Mouse (Mus musculus) lung, postnatal 36 days (tissue): ENCODE measurements at regions not wholly inside any gene's neighbourhood (a gene's known extent, or its start where the extent isn't known, plus 50 kb on each side); places are given as distances from the start of the nearest gene placed in this dataset.

Experiments
- DNase-seq: peaks from one replicate; pipeline ENCODE4 v3.0.0; 2022; ENCODE audit warnings: mixed read lengths

DNA sequence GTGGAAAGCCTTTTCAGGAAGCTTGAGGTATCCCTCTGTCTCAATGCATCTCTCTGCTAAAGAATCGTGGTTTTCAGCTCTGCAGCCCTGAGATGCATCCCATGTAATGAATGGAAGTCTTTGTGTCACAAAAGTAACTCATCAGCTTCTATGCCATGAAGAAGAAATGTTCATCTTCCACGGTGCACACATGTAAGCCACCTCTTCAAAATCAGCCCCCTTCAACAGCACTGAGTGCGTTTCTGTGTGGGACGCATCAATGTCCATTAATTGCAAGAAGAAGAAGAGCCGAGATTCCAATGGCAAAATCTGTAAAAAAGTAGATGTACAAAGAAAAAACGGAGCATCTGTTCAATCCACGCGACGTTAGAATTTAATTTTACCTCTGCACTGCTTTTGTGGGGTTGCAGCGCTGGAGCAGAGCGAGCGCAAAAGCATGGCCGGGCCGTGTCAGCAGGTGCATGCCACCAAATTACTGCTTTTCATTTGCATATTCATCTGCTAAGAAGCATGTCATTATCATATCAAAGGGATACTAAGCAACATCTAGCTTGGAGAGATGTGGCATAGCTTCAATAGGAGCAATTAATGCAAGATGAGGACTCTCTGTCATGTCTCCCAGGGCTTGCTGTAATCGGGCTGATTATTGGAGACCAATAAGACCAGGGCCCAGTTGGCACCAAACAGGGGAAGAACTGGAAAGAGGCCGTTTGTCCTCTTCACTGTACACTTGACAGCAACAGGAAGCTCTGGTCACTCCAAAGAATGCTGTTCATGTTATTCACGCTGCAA, 185.0 kb upstream of the Sox2 start:
- no peak for DNase-seq

DNA sequence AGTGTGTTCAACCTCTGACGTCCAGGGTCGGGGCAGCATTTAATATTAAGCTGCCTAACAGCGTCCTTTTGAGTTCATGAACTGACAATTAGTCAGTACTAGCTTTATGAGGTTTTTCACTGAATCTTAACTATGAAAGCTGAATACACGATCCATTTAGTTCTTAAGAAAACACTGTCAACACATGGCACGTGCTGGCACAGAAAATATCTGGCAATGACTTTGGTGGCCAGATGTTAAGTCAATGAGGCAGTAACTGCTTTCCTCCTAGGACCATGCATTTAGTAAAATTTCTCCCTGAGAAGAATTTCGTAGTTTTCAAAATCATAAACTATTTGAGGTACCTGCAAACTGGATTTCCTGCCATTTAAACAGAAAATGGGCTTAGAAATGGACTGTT, 191.4 kb upstream of the Sox2 start:
- no peak for DNase-seq

DNA sequence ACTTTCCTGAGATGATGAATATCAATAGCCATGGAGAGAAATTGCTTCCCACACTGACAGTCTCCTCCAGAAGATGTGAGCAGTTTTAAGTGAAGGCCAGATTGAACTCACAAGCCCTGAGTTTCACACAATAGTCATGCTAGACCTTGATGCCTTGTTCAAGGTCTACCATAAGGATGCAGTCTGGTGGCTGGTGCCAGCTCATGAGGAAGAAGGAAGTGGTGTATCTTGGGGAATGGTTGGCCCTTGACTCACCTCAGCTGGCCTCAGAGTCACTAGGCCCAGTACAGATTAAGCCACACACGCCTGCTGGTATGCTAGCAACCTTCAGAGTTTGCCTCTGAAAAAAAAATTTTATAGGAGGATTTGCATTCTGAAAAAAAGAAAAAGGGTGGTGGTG, 192.4 kb upstream of the Sox2 start:
- DNase-seq: no peak

DNA sequence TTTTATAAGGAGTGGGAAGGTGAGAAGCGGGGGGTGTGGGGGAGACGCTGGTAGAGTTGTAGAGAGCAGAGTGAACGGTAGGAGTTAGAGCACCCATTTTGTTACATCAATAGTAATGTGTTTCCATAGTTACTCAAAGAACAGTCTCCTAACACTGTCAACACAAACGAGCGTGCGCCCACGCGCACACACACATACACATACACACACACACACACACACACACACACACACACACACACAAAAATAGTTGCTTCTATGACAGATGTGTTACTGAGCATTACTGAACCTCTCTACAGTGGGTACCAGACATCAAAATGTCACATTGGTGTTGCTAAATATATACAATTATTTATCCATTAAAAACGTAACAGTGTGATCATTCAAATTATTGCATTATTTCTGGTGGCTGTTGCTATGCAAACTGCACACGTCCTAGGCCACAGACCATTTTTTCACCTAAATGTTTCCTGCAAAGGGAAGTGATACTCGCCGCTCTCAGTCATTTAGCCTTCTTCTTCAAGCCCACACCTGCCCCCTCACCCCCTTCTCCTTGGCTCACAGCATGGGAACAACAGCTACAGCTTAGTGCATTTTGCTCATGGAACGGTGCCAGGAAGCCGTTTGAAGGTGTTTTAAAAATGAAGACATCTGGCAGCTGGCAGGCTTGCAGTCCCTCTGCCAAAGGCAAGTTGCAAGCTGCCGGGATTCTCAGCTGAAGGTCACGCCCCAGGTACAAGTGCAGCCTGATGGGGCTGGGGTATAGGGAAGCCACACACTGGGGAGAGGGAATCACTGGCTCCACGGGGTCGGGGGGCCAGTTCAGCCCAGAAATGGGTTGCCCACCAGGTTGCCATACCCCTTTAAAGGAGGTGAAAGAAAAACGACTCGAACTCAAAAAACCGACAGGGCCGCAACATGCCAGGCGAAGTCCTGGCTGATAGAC, 193.4 kb upstream of the Sox2 start:
- peak; percentile 30 for DNase-seq

DNA sequence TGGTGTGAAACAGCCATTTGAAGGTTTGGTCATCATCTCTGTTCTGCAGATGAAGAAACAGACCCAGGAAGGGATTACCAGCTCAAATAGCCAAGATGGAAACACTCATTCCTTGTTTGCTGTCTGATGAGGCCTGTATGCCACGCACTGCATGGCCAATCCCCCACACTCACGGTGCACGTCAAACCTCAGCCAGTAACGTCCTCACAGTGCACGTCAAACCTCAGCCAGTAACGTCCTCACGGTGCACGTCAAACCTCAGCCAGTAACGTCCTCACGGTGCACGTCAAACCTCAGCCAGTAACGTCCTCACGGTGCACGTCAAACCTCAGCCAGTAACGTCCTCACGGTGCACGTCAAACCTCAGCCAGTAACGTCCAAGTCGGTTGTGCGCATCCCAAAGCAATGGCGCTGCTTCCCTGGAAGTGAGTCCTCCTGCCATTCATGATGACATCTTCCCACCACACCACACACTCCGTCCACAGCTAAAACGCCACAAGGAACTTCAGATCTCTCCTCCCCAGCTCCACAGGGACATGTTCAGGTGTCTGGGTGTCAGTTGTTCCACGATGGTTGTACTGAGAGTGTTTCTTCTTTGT, 196.1 kb upstream of the Sox2 start:
- DNase-seq: no peak

DNA sequence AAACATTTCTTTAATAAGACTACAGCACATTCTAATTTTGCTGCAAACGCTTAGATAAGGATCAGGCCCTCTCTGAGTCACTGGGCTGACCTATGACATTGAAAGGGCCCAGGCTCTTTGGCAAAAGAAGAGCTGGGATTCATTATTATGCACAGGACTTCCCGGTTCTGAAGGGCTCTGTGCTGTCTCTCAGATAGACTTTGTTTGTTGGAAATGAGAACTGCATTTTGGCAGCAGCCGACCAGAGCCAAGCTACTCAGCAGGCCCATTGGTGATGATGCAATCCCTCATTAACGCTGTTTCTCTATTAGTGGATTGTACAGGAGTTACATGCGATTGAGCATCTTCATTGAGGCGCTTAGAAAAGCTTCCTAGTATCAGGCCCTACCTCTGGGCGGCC, 204.9 kb upstream of the Sox2 start:
- peak; percentile 3 for DNase-seq

DNA sequence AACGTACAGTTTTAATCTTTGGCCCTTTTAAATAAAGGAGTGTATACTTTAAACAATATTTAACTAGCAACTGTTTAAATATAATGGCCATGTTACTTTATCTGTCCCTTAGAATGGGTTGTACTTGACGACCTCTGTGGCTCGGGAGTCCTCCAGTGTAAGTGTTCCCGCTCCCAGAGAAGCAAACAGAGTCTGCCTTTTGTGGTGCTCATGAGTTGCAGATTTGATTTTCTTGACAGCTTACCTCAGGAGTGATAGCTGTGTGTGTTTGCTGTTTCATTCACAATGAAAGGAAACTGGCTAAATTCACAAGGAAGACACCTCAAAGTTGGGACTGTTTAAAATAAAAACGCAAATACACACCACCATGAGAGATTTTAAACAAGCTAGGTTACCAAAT, 205.4 kb upstream of the Sox2 start:
- DNase-seq: no peak

DNA sequence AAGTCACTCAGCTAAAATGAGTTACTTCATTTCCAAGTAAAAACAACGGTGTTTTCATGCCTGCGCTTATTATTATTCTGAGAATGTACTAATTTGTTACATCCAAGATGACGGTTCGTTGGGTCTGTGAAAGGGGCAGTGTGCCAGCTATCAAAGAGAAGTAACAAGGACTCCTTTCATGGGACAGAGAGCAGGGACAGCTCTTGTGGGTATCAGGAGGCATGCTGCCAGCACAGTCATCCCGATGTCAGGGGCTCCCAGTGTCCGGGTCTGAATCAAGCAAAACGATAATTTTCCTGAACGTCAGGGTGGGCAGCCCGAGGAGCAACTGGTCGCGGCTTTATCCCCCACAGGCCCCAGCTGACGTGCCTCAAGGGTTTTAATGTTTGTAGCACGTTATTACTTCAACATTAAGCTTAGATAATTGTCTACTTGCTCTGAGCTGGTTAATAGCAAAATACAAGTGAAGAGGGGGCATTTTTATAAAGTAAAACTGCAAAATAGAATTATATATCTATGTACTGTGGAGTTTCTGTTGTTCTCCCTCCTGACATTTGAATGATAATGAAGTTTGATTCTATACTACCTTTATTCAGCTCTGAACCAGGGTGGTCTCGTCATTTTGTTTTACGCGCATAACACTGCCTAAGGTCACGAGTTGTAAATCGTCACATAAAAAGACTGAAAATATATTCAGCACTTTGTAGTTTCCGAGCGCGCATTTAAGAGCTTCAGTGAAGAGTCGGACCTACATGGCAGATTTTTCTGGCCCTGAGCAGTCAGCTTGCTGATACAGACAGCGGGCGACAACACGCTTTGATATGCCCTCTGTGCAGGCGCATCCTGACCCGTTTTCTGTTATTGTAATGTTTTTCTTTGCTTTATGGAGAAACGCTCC, 206.2 kb upstream of the Sox2 start:
- DNase-seq: no peak

DNA sequence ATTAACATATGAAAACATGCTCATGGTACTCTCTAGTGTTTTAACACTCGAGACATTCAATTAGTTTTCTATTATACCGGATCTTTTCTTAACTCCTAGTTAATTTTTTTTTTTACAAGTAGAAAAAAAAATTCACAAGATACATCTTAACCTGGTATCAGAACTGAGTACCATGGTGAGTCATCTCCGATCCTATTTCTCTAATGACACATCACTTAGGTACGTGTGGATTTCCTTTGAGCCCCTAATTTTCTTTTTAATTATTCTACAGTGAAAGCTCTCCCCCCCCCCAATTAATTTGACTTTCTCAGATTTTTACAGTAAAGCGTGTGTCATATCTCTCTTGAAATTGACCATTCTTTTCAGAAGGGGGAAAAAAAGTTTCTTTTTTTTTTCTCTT, 206.9 kb upstream of the Sox2 start:
- no peak for DNase-seq

DNA sequence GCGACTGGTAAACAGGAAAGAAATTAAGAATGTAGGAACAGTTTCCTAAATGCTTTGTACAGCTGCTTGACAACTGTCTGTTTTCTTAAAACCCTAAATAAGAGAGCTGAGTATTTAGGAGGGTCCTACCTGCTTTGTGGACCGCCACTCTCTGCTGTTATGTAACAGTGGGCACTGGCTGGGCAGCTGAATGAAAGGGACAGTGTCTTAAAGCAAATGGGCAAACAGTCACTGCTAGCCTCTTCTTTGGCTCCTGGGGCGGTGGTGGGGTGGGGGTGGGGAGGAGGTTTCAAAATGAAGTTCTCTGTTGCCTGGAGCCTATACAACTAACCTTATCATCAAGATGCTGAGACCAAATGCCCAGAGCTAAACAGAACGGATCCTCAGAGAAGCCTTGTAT, 208.4 kb upstream of the Sox2 start:
- no peak for DNase-seq

DNA sequence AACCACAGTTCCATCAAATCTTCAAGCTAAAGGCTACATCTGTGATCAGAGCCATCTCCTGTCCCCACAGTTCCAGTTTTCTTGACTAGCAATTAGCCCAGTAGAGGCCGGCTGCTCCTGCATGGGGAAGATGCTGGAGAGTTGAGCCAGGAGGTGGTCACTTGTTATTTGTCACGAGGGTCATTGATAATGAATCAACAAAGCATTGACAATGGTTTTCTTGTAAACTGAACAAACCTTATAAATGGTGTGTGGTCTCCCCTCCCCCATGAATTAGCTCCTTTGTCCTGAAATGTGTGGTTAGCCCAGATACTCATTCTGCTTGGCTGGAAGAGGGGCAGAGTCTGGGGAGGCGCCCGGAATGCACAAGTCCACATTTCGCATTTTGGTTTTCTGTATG, 208.9 kb upstream of the Sox2 start:
- DNase-seq: no peak

DNA sequence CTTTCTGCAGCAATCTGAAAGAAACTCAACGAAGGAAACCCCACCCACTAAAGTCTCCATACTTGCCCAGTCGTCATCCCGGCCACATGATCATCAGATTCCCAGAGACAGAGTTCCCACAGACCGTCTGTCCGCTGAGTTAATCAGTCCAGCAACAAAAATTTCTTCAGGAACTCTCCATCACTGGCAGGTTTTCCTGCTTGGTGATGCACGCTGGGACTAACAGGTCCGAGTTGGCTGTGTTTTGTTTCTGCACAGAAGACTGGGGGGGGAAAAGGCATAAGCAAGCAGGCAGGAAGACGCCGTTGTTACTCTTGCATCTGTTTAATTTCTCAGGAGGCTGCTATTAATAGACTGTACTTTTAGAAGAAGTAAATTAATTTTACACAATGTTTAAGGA, 215.3 kb upstream of the Sox2 start:
- no peak for DNase-seq

DNA sequence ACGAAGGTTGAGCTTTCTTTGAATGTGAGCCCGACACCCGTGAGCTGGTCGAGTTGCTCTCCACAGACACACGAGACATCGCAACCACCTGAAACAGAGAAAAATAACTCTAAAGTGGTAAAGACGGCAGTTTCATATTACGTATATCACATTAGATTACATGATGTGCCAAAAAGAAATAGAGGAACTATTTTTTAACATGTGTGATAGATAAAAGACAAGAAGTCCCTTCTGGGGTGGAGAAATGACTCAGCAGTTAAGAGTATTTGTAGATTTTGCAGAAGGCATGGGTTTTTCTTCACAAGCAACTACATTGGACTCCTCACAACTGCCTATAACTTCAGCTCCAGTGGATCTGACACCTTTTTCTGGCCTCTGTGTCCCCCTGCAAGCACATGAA, 222.2 kb upstream of the Sox2 start:
- no peak for DNase-seq

DNA sequence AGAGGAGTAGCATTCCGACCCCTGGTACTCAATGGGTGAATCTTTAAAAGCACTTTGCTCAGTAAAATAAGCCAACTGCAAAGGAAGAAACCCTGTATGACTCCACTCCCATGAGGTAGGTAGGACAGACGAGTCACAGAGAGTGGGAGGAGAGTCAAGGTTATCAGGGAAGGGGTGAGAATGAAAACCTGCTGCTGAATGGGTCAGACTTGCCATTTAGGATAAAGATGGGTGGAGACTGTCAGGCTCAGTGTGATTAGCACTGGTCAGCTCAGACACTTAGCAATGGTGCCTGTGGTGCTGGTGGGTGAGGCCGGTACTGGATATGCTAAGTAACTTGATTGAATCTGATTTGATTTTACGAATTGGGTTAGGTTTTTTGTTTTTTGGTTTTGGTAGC, 222.7 kb upstream of the Sox2 start:
- DNase-seq: no peak

DNA sequence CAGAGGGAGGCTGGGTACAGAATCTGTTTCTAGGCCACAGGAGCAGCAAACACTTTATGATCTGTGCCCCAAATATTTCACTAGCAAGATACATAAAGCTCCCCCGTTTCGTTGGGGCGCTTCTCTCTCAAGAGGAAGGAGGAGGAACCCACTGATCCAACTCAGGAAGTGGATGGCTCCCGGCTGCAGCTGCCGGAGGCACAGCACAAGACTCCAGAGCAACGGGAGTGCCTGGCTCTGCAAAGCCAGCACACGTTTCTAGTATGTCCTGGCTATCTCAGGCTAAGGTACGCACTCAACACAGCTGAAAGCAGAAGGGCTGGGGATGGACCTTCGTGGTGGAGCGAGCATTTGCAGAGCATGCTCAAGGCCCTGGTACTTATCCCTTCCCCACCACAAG, 223.2 kb upstream of the Sox2 start:
- no peak for DNase-seq

DNA sequence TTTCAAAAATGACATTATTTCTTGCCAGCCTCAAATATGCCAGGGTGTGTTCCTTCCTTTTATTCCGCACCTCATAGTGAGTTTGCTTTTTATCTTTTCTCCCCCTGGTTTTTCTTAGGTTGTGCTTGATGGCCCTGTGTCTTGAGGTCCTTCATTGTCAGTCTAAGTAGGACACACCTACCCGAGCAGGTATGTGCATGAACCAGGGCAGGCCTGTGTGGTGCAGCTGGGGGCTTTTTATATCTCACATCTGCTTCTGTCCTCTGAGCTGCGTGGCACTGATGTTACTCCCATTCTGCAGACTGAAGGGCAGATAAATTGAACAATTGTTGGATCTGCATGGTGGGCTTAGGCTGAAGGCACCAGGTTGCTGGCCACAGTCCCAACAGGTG, 238.3 kb upstream of the Sox2 start:
- no peak for DNase-seq

DNA sequence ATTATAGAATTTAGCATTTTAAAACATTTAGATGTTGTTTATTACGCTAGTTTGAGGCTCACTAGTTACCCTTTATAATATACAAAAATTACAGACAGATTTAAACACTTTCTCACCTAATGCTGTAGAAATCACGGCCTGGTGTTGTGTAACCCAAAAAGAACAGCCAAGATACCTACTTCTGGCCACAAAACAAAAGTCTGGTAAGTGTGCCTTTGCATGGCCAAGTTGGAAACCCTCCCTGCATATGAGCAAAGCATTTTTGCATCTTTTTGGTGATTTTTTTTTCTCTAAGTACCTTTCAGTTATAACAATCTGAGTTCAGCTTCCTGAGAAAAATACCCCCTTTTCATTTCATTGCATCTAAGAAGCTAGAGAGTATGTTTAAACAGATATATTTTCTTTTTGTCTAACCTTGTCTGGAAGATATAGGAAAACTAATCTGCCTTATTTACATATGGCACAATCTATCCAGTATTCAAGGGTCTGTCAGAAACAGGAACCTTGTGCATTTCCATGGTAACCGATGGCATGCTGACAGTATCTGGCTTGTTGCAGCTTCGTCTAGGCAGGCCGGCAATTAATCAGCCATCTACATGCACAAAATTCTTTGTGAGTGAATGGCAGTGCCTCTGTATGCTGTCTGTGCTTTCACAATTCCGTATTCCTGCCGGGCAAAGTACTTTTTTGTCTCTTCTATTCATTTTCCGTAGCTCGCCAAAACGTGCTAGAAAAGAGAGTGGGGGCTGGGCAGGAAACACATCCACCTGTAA, 238.9 kb upstream of the Sox2 start:
- no peak for DNase-seq

DNA sequence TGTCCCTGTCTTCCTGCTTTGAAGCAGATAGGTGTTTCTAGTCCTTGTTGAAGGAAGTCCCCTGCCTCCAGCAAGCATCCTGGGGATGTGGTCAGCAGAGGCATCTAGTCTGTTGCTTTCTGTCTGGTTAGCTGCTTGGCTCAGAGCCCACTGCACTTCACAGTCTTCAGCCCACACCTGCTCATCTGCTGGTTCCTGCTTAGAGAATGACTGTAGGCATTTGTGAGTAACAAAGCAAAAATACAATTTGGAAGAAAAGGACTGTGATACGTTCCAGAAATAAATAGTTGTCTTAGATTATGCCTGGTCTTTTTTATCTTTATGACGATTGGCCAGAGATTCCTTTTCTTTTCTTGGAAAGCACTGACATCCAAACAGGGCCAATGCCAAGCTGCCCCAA, 246.6 kb upstream of the Sox2 start:
- DNase-seq: no peak

DNA sequence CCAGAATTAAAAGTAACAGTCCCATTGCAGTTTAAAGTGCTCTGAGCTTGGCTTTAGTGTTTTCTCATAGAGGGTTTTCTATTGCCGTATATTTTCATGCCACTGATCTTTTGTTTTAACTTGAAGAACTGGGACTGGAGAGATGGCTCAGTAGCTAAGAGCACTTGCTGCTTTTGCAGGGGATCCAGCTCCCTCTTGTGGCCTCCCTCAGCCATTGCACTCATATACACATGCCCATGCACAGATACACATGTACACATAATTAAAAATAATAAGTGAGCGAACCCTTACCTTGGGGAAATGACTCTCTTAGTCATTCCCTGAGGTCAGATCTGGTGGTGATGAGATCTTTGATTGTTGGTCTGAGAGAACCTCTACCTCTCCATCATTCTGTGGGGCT, 258.9 kb upstream of the Sox2 start:
- DNase-seq: no peak

DNA sequence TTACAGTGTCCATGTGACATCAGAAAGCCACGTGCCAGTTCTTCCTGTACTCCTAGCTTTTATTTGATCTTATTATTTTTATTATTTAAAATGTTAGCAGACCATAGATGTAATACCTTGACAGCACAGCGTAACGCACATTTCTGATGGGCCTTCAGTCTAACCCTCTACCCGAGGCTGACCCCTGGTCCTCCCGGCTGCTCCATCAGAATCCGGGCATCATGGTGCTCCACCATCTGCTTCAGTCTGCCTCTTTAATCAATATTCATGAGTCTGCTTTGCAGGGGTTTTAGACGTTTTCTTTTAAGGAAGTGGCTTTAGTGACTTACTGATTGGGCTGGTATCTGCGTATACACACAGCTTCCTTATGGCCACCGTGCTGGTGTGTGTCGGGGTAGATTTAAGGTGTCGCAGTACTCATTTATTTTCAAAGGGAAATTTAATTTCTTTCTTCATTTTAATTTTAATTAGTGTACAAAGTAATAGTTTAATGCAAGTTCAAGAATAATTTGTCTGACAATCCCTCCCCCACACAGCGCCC, 265.2 kb upstream of the Sox2 start:
- no peak for DNase-seq

DNA sequence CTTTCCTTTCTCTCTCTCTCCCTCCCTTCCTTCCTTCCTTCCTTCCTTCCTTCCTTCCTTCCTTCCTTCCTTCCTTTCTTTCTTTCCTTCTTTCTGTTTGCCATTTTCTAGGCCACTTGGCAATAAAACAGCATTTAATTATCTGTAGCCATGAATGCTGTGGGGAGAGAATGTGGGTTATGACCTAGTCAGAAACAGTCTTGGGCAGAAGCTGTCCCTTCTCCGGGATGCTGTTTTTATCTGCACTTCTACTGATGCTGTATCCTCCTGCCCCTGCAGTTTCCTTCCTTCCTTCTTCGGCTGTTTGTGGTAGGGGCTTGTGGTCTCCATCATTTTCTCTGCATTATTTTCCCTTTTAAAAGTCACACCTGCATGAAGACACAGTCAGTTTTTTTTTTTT, 272.3 kb upstream of the Sox2 start:
- no peak for DNase-seq

DNA sequence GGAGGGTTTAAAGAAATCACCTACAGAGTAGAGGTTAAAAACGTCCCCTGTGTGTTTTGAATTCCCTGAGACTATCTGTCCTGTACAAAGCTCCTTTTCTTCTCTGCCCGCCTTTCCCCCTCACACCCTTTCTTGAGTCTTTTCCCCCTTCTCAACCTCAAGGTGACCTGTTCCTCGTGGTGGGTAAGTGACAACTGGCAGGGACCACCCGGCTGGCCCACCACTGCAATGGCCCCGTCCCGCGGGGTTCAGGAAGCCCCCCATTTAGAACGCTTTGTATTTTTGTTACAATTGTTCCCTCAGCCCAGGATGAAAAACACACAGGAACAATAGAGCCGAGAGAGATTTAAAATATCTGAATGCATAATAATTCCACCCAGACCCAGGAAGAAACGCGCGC, 272.9 kb upstream of the Sox2 start:
- DNase-seq: no peak
